Mouse (Mus musculus) hindbrain, embryonic 15.5 days (tissue): Measurements from ENCODE around the gene Zdhhc16. TPM values are rescaled to one million over a fixed set of nuclear protein-coding genes. Genes with fewer than 3 reads are reported as not detected.
A peak's percentile ranks its signal among the peaks of the same experiment; 100 is the strongest.

Experiments
- ATAC-seq: fragments of 200-750 bp; cut with Nextera tagmentation; 2 replicates; pipeline ENCODE4 v1.8.0; 2017; ENCODE audit warnings: low read depth, moderate number of reproducible peaks, moderate TSS enrichment; ENCODE audit not compliant: low FRiP score
- H3K27ac ChIP-seq: fragments of 300-500 bp; sonication (generic); replicated peaks from 2 replicates; pipeline ENCODE4 v1.5.1; 2015; ENCODE audit warnings: mild to moderate bottlenecking, inconsistent platforms
- H3K27me3 ChIP-seq: fragments of 300-500 bp; sonication (generic); 2 replicates; pipeline ENCODE4 v1.6.1; 2015; ENCODE audit warnings: control low read depth, inconsistent platforms
- H3K36me3 ChIP-seq: fragments of 300-500 bp; sonication (generic); 2 replicates; pipeline ENCODE4 v1.6.1; 2015; ENCODE audit warnings: control low read depth, inconsistent platforms
- H3K4me1 ChIP-seq: fragments of 300-500 bp; sonication (generic); replicated peaks from 2 replicates; pipeline ENCODE4 v1.6.1; 2015; ENCODE audit warnings: control low read depth, inconsistent platforms
- H3K4me2 ChIP-seq: fragments of 300-500 bp; sonication (generic); 2 replicates; pipeline ENCODE4 v1.6.1; 2015; ENCODE audit warnings: moderate library complexity, mild to moderate bottlenecking, inconsistent platforms
- H3K4me3 ChIP-seq: fragments of 300-500 bp; sonication (generic); 2 replicates; pipeline ENCODE4 v1.5.1; 2015; ENCODE audit warnings: mild to moderate bottlenecking, inconsistent platforms
- H3K9ac ChIP-seq: fragments of 300-500 bp; sonication (generic); 2 replicates; pipeline ENCODE4 v1.6.1; 2015; ENCODE audit warnings: inconsistent platforms
- H3K9me3 ChIP-seq: fragments of 300-500 bp; sonication (generic); 2 replicates; pipeline ENCODE4 v1.6.1; 2016; ENCODE audit warnings: control low read depth, inconsistent platforms
- WGBS: fragments of 180-500 bp; shearing (Covaris S2); methylation state at CpG from one replicate; pipeline ENCODE4 v1.1.7; 2015; 5-methylcytosine and 5-hydroxymethylcytosine counted together
- polyA plus RNA-seq: library from polyadenylated mRNA; unstranded; fragments of >200 nt; fragmentation: Nextera tagmentation; extraction: Ambion mirVana; gene quantifications from 2 replicates; pipeline ENCODE4 v1.2.1, GENCODE M21; 2015

Zdhhc16 gene
- polyA plus RNA-seq, 1 experiment from 2014 or later, result 85.9 TPM

GRCm38 (mm10) chr19:41980819-41981594 is 47.7 kb downstream of the Zdhhc16 start, which contains the start of gene Mms19:
TSS of gene Mms19 (minus strand) at chr19:41981157.
- peaks cover 16% of the 10 kb centered on the region for H3K4me1 ChIP-seq
- H3K36me3 ChIP-seq, result no peaks in the 10 kb centered on the region
- H3K4me3 ChIP-seq, result peak within 1 kb of the TSS; percentile 82
- H3K4me2 ChIP-seq, result peak within 1 kb of the TSS; percentile 96
- no peaks in the 10 kb centered on the region for H3K9me3 ChIP-seq
- H3K27me3 ChIP-seq, result peaks cover 7% of the 10 kb centered on the region; the same call in 1 of the 2 replicates
- peak within 1 kb of the TSS; percentile 75 for H3K9ac ChIP-seq
- under 1% methylated on average over 50 of the region's 68 CpGs for WGBS
- H3K27ac ChIP-seq, result peak within 1 kb of the TSS; percentile 87
- ATAC-seq, result peak; percentile 95

DNA sequence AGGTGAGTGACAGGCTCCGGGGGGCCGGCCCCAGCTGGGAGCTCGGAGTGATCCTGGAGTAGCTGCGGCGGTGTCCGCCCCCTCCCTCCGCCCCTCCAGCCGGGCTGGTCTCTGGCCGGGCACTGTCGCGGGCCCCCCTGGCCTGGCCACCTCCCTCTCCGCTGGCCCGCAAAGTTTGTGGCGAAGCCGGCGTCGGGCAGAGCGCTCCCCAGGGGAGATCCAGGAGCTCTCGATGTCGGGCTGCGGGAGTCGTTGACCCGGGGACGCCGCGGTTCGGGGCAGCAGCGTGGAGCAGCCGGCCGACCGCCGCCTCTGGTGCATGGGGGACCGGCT is 48.3 kb downstream of the Zdhhc16 start, which contains the start of gene Ubtd1:
Ubtd1 (plus strand) TSS at position 169 of the 333 bp plus-strand sequence.
- H3K9ac ChIP-seq, result peak within 1 kb of the TSS; percentile 75
- no peaks in the 10 kb centered on the region for H3K9me3 ChIP-seq
- H3K4me3 ChIP-seq, result peak within 1 kb of the TSS; percentile 82
- peak within 1 kb of the TSS; percentile 96 for H3K4me2 ChIP-seq
- H3K27me3 ChIP-seq, result peaks cover 7% of the 10 kb centered on the region; the same call in 1 of the 2 replicates
- H3K27ac ChIP-seq, result peak within 1 kb of the TSS; percentile 87
- H3K4me1 ChIP-seq, result peaks cover 16% of the 10 kb centered on the region
- no peaks in the 10 kb centered on the region for H3K36me3 ChIP-seq
- WGBS, result under 1% methylated on average over 33 of the region's 33 CpGs
- ATAC-seq, result no peak

DNA sequence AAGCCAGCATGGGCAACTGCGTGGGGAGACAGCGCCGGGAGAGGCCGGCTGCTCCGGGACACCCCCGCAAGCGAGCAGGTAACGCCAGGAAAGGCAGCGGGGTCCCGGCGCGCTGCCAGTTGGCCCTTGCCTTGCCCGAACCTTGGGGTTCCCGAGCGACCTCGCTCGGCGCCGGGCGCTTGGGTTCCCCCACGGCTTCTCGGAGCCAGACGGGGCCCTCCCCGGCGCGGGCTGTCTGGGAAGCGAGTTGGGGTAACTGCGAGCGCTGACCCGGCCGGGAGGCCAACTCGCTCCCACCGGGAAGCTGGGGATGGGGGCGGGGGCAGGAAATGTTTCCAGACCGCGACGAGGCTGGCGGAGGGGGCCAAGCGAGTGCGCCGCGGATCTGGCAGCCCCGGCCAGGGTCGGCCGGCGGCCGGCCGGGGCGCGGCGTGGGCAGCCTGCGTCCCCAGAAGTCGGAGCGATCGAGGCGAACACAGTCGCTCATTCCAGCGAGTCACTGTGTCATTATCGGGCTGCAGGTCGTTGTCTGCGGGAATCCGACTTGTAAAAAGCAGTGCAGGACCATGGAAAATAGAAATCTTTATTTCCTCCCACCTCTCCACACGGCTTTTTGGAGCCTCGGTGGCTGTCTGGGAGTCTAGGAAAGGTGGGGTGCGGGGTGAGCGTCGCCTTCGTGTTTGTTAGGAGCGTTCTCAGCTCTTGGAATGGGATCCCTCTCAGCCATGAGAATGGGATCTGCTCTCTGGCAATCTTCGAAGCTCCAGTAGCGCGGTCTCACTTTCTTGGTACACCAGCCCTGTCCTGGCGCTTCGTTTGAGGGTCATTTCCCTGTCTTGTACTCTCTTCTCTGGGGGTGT is 48.9 kb downstream of the Zdhhc16 start:
- H3K4me3 ChIP-seq, result peak overlapping the region; percentile 82
- peak overlapping the region; percentile 87 for H3K27ac ChIP-seq
- H3K4me2 ChIP-seq, result peak overlapping the region; percentile 96
- ATAC-seq, result no peak
- peaks cover 7% of the 10 kb centered on the region; the same call in 1 of the 2 replicates for H3K27me3 ChIP-seq
- H3K4me1 ChIP-seq, result peaks cover 16% of the 10 kb centered on the region
- under 1% methylated on average over 74 of the region's 74 CpGs for WGBS
- peak overlapping the region; percentile 75 for H3K9ac ChIP-seq
- no peaks in the 10 kb centered on the region for H3K36me3 ChIP-seq
- H3K9me3 ChIP-seq, result no peaks in the 10 kb centered on the region

DNA sequence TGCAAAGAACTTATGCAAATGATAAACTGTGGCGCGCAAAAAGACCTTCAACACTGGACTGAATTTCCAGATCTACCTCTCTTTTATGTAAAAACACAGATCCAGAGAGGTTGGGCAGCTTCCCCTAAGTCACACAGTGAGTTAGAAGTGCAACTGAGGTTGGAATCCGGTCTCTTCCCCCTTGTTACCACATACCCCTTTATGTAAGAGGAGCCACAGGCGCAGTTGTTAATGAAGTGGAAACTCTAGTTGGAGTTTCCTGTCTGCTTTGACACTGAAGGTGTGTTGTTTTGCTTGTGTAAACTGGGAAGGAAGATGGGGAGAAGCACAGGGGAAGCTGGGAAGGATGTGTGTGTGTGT is 49.5 kb downstream of the Zdhhc16 start:
- peaks cover 16% of the 10 kb centered on the region for H3K4me1 ChIP-seq
- H3K36me3 ChIP-seq, result no peaks in the 10 kb centered on the region
- peak overlapping the region; percentile 96 for H3K4me2 ChIP-seq
- peak overlapping the region; percentile 75 for H3K9ac ChIP-seq
- no peak for ATAC-seq
- WGBS, result 4% methylated on average over 4 of the region's 4 CpGs
- no peaks in the 10 kb centered on the region for H3K9me3 ChIP-seq
- H3K27ac ChIP-seq, result peak overlapping the region; percentile 87; the same call in 1 of the 2 replicates
- H3K27me3 ChIP-seq, result peaks cover 7% of the 10 kb centered on the region; the same call in 1 of the 2 replicates
- peak overlapping the region; percentile 82 for H3K4me3 ChIP-seq

DNA sequence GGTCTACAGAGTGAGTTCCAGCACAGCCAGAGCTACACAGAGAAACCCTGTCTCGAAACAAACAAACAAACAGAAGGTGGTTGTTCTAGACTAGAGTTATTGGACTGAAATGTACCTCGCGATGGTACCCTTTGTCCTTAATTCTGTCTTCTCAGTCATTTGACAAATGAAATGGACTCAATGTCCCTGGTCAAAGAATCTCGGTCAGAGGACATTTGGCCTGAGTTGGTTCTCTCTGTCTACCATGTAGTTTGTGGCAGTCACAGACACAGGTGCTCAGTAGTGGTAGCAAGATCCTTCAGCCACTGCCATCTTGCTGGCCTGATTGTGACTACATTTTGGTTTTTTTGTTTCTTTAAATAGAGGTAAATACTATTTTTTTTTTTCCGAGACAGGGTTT is 52.7 kb downstream of the Zdhhc16 start:
- ATAC-seq, result no peak
- Histone ChIP-seq H3K9ac (no peak overlapping the region), H3K4me1 (peaks cover 8% of the 10 kb centered on the region), H3K27ac (no peak overlapping the region), H3K4me3 (no peak overlapping the region), H3K9me3 (no peaks in the 10 kb centered on the region), H3K27me3 (peaks cover 7% of the 10 kb centered on the region; the same call in 1 of the 2 replicates), H3K4me2 (no peak overlapping the region), H3K36me3 (no peaks in the 10 kb centered on the region)
- 91% methylated on average over 5 of the region's 5 CpGs for WGBS

GRCm38 (mm10) chr19:41987206-41987605 is 53.9 kb downstream of the Zdhhc16 start:
- 94% methylated on average over 4 of the region's 4 CpGs for WGBS
- no peak overlapping the region for H3K4me2 ChIP-seq
- no peak overlapping the region for H3K27ac ChIP-seq
- H3K4me3 ChIP-seq, result no peak overlapping the region
- H3K9me3 ChIP-seq, result no peaks in the 10 kb centered on the region
- H3K36me3 ChIP-seq, result no peaks in the 10 kb centered on the region
- peaks cover 16% of the 10 kb centered on the region for H3K4me1 ChIP-seq
- H3K27me3 ChIP-seq, result peaks cover 7% of the 10 kb centered on the region; the same call in 1 of the 2 replicates
- ATAC-seq, result no peak
- H3K9ac ChIP-seq, result no peak overlapping the region

- no peaks in the 10 kb centered on the region for H3K36me3 ChIP-seq
- WGBS, result 90% methylated on average over 6 of the region's 6 CpGs
- no peak overlapping the region for H3K4me3 ChIP-seq
- H3K27ac ChIP-seq, result no peak overlapping the region
- H3K27me3 ChIP-seq, result no peaks in the 10 kb centered on the region
- no peak overlapping the region for H3K9ac ChIP-seq
- H3K4me2 ChIP-seq, result no peak overlapping the region
- H3K9me3 ChIP-seq, result no peaks in the 10 kb centered on the region
- ATAC-seq, result no peak
- peaks cover 11% of the 10 kb centered on the region for H3K4me1 ChIP-seq
These were observed 56.5 kb downstream of the Zdhhc16 start for GRCm38 (mm10) chr19:41989810-41990209.

DNA sequence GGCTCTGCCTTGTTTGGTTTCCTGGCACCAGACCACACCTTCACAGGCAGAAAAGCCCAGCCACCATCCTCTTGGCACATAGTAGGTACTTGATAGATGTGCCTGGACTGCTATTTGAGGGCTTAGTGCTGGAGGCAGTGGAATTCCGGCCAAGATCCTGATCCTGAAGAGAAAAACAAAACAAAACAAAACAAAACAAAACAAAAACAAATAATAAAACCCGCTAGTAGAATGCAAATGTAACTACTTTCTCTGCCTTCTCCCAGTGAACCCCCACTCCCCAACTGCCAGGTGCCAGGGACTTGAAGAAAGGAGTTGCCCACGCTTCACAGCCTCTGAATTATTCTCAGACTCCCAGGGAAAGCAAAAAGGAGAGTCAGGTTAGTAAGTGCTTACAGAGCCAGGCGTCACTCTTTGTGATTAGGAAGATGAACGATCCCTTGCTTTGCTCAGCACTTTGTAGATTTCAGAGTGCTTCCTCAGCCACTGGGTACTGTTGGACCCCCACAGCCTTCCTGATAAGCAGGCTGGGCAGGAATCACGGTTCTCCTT is 58.7 kb downstream of the Zdhhc16 start:
- ATAC-seq, result no peak
- H3K27ac ChIP-seq, result peak overlapping the region; percentile 48
- WGBS, result 24% methylated on average over 6 of the region's 6 CpGs
- H3K9me3 ChIP-seq, result no peaks in the 10 kb centered on the region
- H3K27me3 ChIP-seq, result no peaks in the 10 kb centered on the region
- H3K4me2 ChIP-seq, result no peak overlapping the region
- H3K9ac ChIP-seq, result no peak overlapping the region
- H3K4me3 ChIP-seq, result no peak overlapping the region
- no peaks in the 10 kb centered on the region for H3K36me3 ChIP-seq
- peaks cover 11% of the 10 kb centered on the region for H3K4me1 ChIP-seq

- no peak overlapping the region for H3K27ac ChIP-seq
- no peaks in the 10 kb centered on the region for H3K36me3 ChIP-seq
- H3K9me3 ChIP-seq, result no peaks in the 10 kb centered on the region
- H3K4me1 ChIP-seq, result peaks cover 11% of the 10 kb centered on the region
- no peak overlapping the region for H3K9ac ChIP-seq
- no peak overlapping the region for H3K4me3 ChIP-seq
- ATAC-seq, result no peak
- H3K27me3 ChIP-seq, result no peaks in the 10 kb centered on the region
- 82% methylated on average over 2 of the region's 2 CpGs for WGBS
- no peak overlapping the region for H3K4me2 ChIP-seq
These were observed 59.7 kb downstream of the Zdhhc16 start for GRCm38 (mm10) chr19:41992971-41993370.

DNA sequence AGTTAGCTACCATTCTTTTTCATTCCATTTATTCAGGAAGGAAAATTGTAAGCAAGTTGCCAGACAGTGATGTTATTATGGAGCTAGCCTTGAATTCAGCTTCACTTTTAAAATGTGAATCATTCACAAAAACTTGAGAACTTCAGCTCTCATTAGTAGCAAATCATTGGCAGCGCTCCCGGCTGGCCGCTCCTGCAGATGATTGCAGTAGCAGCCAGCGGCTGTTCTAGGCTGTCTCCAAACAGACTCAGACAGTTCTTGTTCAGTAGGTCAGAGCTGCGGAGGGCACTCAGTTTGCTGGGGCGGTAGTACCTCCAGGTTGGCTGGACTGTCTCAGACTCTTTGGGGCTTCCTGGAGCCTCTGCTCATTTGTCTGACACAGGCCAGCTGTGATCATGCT is 60.2 kb downstream of the Zdhhc16 start:
- Histone ChIP-seq H3K9me3 (no peaks in the 10 kb centered on the region), H3K36me3 (no peaks in the 10 kb centered on the region), H3K4me2 (no peak overlapping the region), H3K27me3 (no peaks in the 10 kb centered on the region), H3K4me1 (peaks cover 11% of the 10 kb centered on the region), H3K9ac (no peak overlapping the region), H3K27ac (no peak overlapping the region), H3K4me3 (no peak overlapping the region)
- no peak for ATAC-seq
- 75% methylated on average over 6 of the region's 6 CpGs for WGBS
